Mouse (Mus musculus): ENCODE measurements at regions not wholly inside any gene's neighbourhood (a gene's known extent, or its start where the extent isn't known, plus 50 kb on each side); places are given as distances from the start of the nearest gene placed in this dataset.

- DNase-seq (ENCODE audit: extremely low spot score, low spot score), result no peak
Observed at GRCm38 (mm10) chr15:93650981-93651757, 55.5 kb upstream of the Prickle1 start.

- DNase-seq (ENCODE audit: extremely low spot score, low spot score), result no peak
Observed at GRCm38 (mm10) chr15:93650009-93650522, 54.4 kb upstream of the Prickle1 start.

- no peak for DNase-seq (ENCODE audit: extremely low spot score, low spot score)
Observed at GRCm38 (mm10) chr15:93648646-93649045, 53.0 kb upstream of the Prickle1 start.

GRCm38 (mm10) chr15:93646820-93647219 lies 51.1 kb upstream of the Prickle1 start:
- DNase-seq (ENCODE audit: extremely low spot score, low spot score), result no peak

GRCm38 (mm10) chr15:93645950-93646349 lies 50.3 kb upstream of the Prickle1 start:
- DNase-seq (ENCODE audit: extremely low spot score, low spot score), result no peak
